Mouse (Mus musculus): ENCODE data around the gene 2210016F16Rik. TPM values are rescaled to one million over a fixed set of nuclear protein-coding genes. Genes with fewer than 3 reads are reported as not detected.

The 2210016F16Rik gene
- polyA plus RNA-seq (2014; fragmentation: Illumina TruSeq; extraction: RNeasy Lipid Tissue Mini Kit (QIAGEN cat#74804); ENCODE audit: low read depth, low replicate concordance): 30.5 TPM

DNA sequence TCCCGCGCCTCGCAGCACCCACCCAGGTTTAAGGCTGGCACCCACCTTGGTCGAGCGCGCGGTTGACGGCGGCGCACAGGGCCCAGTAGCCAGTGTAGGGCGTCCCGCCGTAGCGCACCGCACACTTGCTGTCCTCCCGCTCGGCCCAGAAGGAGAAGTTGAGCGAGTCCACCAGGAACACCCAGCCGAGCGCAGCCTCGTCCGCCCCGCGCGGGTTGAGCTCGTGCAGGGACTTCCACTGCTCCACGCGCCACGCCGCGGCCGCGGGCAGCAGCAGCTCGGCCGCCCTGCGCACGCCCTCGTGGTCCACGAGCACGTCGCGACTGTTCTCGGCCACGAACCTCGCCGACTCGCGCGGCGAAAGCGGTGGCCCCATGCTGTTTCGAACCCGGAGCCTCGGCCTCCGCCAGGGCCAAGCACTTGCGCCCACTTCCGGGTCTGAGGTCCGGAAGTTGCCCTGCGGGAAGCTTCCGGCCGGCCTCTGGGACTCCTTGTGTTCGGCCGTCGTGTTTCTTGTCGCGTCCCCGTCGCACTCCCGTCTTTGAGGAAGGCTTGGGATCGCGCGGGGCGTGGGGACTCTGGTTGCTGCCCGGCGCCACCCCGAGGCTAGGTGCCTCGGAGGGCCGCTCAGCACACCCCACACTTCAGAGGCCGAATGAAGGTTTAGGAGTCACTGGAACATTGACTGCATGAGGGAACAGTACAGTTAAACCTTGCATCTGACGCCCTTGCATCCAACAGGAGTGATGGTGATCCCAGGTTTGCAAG, at the start of gene 2210016F16Rik:
2210016F16Rik (minus strand) TSS at position 447 of the 768 bp plus-strand sequence.

DNA sequence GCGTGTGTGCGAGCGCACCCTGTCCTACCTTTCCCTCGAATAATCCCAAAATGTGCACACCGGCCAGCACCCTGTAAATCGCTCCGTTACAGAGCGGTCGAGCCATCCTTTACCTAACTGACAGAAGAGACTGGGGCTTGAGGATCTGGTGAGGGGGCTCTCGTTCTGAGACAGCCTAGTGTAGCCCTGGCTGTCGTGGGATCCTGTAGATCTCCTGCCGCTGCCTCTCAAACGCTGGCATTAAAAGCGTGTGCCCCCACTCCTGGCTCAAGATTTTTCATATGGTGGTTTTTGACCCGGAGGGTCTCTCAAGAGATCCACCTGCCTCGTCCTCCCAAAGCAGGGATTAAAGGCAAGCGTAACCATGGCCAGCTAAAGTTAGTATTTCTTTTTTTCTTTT, 18.2 kb upstream of the 2210016F16Rik start, which contains the start of gene Hnrnpk:
Hnrnpk (minus strand) TSS at position 101 of the 400 bp plus-strand sequence.

DNA sequence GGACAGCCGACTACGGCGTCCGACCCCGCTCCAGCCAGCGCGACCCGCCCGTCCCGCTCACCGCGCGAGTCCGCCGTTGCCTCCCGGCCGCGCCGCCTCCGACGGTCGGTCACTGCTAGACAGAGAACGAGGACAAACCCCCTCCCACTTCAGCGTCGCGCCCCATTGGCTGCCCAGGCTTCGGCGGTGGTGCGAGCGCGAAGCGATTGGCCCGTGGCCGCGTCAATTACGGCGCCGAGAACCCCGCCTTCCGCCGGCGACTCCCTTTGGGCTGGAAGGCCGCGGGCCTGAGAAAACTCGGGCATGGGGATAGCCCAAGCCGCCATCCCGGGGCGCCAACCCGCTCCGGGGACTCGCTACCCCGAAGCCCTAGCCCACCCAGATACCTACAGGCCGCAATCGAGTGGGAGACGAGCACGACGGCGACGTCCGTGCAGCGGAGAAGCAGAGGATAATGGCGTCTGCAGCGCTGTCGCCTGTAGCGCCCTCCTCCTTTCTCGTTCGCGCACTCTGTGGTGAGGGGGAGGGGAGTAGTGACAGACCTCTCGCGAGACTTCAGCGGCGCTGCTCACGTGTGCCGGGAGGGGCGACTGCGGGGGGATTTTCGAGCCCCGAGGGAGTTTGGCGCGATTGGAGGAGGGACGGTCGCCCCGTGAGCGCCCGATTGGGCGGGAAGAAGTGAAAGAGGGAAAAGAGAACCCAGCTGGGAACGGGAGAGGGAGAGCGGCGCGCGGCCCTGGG, 17.1 kb upstream of the 2210016F16Rik start, which contains the start of gene Rmi1:
Rmi1 (plus strand) TSS at position 246 of the 741 bp plus-strand sequence.

DNA sequence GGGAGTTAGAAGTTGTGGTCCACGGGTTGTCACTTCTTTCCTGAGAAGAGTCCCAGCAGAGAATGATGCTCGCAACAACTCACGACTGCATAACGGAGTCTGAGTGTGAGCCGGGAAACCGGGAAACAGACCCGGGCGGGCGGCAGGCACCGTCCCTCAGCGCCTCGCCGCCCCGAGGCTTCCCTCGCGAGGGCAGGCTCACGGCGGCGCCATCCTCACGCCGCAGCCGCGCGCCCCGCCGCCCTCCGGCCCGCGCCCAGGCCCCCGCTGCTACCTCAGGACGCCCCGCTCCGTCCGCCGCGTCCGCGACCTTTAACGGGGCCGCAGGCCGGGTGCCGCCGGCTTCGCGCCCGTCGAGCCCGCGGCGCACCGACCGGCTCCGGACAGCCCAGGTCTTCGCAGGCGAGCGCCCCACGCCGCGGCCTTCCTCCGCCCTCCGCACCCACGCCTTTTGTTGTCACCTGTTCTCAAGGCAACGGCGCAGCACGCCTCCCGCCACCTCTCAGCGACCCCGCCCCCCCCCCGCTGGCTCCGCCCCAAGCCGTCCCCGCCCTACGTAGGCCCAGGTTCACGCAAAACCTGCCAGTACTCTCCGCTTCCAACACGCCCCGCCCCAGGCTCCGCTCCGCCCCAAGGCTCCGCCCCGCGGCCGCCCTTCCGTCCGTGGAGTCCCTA, 26.3 kb downstream of the 2210016F16Rik start, which contains the start of gene Kif27:
Kif27 (minus strand) TSS at position 494 of the 675 bp plus-strand sequence.

Other genes with a start within 250 kb of the 2210016F16Rik start
- 12.1 TPM for gene Idnk, start 227.6 kb downstream of the 2210016F16Rik start, polyA plus RNA-seq (2014; fragmentation: Illumina TruSeq; extraction: RNeasy Lipid Tissue Mini Kit (QIAGEN cat#74804); ENCODE audit: low read depth, low replicate concordance)
- gene Ubqln1, start 169.6 kb downstream of the 2210016F16Rik start, polyA plus RNA-seq (2014; fragmentation: Illumina TruSeq; extraction: RNeasy Lipid Tissue Mini Kit (QIAGEN cat#74804); ENCODE audit: low read depth, low replicate concordance): 169 TPM
- 27.3 TPM for gene Gkap1, start 109.5 kb downstream of the 2210016F16Rik start, polyA plus RNA-seq (2014; fragmentation: Illumina TruSeq; extraction: RNeasy Lipid Tissue Mini Kit (QIAGEN cat#74804); ENCODE audit: low read depth, low replicate concordance)
- gene Kif27, start 26.1 kb downstream of the 2210016F16Rik start, polyA plus RNA-seq (2014; fragmentation: Illumina TruSeq; extraction: RNeasy Lipid Tissue Mini Kit (QIAGEN cat#74804); ENCODE audit: low read depth, low replicate concordance): 2.9 TPM
- gene Rmi1, start 17.0 kb upstream of the 2210016F16Rik start, polyA plus RNA-seq (2014; fragmentation: Illumina TruSeq; extraction: RNeasy Lipid Tissue Mini Kit (QIAGEN cat#74804); ENCODE audit: low read depth, low replicate concordance): 72.2 TPM
- 2,013 TPM for gene Hnrnpk, start 18.1 kb upstream of the 2210016F16Rik start, polyA plus RNA-seq (2014; fragmentation: Illumina TruSeq; extraction: RNeasy Lipid Tissue Mini Kit (QIAGEN cat#74804); ENCODE audit: low read depth, low replicate concordance)
- gene Slc28a3, start 225.7 kb upstream of the 2210016F16Rik start, polyA plus RNA-seq (2014; fragmentation: Illumina TruSeq; extraction: RNeasy Lipid Tissue Mini Kit (QIAGEN cat#74804); ENCODE audit: low read depth, low replicate concordance): 6.8 TPM